Mouse (Mus musculus) ovary, postnatal 10 days (tissue): Measurements from ENCODE around the gene Olfr1282.
"Not testable (repeated sequence)": the region's sequence is repeated elsewhere in the genome, so short reads cannot be mapped to it uniquely, and the experiment has no call there.

ENCODE experiments used
- DNase-seq: peaks from one replicate; pipeline ENCODE4 v3.0.0; 2022; ENCODE audit warnings: low spot score

Gene Olfr1282

DNA sequence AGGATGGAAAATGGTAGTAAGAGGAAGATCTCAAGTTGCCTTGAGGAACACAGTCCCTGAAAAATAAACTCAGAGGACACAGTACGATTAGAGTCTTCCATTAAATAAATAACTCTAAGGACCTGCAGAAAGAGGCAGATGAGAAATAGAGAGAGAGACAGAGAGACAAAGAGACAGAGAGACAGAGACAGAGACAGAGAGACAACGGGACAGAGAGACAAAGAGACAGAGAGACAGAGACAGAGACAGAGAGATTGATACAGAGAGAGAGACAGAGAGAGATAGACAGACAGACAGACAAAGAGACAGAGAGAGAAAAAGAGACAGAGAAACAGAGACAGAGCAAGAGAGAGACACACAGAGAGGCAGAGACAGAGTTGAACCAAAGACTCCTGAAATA, at the start of gene Olfr1282:
Gene Olfr1282 (minus strand): TSS at position 101 of the 400 bp plus-strand sequence.
- no peak for DNase-seq

DNA sequence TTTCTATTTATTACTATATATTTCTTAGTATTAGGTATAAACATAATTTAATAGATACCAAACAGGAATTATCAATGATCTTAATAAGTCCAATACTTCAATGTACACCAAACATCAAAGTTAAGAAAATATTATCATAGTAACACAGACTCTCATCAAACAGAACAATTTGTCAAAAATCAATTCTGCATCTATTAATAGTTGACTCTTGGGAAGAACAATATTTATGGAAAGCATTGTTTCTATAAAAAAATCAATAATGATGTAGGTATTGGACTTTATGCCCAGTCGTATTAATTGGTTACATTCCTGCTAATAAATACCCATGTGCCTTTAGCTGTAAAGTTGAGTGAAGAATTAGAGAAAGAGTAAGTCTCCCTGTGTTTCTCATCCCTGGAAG, 39.3 kb upstream of the Olfr1282 start, which contains the start of gene Olfr1284:
Gene Olfr1284 (plus strand): TSS at position 301 of the 400 bp plus-strand sequence.
- DNase-seq, result no peak

DNA sequence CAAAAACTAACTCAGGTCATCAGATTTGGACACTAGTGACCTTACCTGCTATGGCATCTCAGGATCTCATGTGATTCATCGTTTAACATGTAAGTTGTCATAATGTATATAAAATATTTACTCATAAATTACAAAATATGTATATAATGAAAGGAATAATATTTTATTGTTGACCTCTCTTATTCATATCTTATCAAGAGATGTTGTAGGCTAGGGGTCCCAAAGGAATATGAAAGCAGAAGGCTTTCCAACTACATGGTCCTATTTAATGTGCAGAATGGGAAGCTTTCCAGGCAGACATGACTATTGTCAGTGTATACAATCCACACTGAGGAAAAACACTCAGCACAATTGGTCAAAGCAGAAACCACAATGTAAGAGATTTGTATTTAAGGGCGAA, 30.6 kb upstream of the Olfr1282 start, which contains the start of gene Olfr1283:
Gene Olfr1283 (plus strand): TSS at position 301 of the 400 bp plus-strand sequence.
- DNase-seq, result no peak

DNA sequence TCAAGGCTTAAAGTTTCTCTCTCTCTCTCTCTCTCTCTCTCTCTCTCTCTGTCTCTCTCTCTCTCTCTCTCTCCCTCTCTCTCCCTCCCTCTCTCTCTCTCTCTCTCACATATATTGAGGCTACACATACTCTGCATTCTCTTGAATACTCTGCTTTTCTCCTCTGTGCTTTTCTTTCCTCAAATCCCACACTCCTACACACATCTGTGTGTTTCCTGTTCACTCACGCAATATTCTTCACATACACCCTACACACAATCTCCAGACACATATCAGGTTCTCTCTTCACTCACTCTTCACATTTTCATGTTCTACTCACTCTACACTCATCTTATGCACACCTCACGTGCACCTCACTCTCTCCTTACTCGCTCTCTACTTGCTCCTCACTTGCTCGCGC, 2.2 kb downstream of the Olfr1282 start:
- DNase-seq, result not testable (repeated sequence)

DNA sequence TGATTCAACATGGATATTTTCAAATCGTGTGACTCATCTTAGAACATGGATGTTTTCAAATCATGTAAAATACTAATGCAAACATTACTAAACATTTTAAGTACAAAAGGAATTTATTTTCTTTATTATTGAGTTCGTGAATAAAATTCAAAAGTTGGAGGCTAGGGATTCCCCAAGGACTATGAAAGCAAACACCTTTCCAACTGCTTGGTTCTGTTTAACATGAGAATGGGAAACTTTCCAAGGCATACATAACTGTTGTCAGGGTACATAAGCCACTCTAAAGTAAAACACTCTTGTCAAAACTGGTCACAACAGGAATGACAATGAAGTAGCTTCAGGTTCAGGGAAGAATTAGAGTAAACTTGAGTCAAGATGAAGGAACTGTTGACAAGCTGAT, 9.7 kb downstream of the Olfr1282 start, which contains the start of gene Olfr1281:
Gene Olfr1281 (plus strand): TSS at position 301 of the 400 bp plus-strand sequence.
- DNase-seq, result no peak

DNA sequence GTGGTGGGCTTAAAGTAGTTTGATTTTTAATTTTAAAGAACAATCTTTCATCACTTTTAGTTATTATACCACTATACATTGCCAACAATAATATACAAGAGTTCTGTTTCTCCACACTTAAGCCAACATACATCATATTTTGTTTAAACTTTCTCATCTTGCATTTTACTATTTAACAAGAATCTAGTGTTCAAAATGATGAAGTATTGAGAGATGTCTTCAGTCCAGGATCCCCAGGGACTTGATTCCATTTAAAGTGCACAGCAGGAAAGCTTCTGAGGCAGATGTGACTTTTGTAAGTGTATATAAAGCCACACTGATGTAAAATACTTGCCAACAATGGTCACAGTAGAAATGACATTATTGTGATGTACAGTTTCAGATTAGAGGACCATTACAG, 22.2 kb downstream of the Olfr1282 start, which contains the start of gene Olfr1280:
Gene Olfr1280 (plus strand): TSS at position 301 of the 400 bp plus-strand sequence.
- DNase-seq, result no peak

DNA sequence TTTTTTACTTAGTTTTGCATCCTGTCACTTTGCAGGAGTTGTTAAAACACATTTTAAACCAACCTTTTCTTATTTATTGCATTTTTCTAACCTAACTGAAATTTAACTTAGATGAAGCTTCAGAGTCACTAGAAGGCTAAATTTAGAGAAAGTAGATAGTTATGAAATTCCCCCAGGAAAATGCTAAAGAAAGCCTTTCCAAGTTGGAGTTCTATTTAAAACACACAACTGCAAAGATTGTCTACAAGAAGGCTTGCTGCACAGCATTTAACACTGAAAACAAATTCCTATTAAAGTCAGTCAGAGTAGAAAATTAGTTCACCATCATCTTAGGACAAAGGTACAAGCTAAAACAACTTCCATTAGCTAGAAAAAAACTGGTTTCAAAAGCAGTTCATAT, 35.5 kb downstream of the Olfr1282 start, which contains the start of gene Olfr1279:
Gene Olfr1279 (plus strand): TSS at position 262 of the 400 bp plus-strand sequence.
- no peak for DNase-seq

DNA sequence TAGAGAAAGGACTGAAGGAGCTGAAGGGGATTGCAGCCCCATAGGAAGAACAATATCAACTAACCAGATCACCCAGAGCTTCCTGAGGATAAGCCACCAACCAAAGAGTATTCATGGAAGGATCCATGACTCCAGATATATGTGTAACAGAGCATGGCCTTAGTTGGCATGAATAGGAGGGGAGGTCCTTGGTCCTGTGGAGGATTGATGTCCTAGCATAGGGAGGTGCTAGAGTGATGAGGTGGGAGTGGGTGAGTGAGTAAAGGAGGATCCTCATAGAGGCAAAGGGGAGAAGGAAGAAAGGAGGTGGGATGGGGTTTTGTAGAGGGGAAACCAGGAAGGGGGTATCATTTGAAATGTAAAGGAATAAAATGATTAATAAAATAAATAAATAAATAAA, 37.3 kb downstream of the Olfr1282 start:
- DNase-seq, result no peak

DNA sequence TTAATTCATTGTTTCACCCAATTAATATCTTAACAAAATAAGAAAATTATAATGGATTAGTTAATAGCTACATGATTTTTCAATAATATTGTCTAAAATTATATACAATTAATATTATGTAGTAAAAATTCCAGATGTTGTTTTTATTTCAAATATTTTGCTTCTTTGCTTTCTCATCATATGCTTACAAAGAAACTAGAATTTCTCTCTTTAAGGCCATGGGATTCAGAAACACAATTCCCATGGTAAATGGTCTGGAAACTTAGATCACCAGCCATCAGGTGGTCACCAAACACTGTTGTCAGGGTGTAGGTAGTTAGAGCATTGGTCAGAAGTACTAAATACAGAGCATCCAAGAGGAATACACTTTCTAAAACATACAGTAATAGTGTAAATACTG, 46.0 kb downstream of the Olfr1282 start, which contains the start of gene Olfr1278:
Gene Olfr1278 (plus strand): TSS at position 301 of the 400 bp plus-strand sequence.
- no peak for DNase-seq
